Mouse (Mus musculus) activated CD4-positive, CD25-positive, alpha-beta regulatory T cell, adult 4 months (primary cell): ENCODE results near the gene Crls1. TPM values are rescaled to one million over a fixed set of nuclear protein-coding genes. Genes with fewer than 3 reads are reported as not detected.
A peak's percentile ranks its signal among the peaks of the same experiment; 100 is the strongest.

Experiments
- ATAC-seq: one replicate; pipeline ENCODE4 v1.8.0; 2017
- polyA plus RNA-seq, 2 experiments: library from polyadenylated mRNA; unstranded; fragments of 100-300 nt; shearing (Covaris generic); gene quantifications; one replicate each; pipeline ENCODE4 v1.2.1; 2017

Gene Crls1
- polyA plus RNA-seq = 1 to 10 TPM; 2.9 to 3.8 TPM

GRCm38 (mm10) chr2:132846407-132847358 is at the start of gene Crls1:
Gene Crls1, plus strand, starts transcription at chr2:132846666.
- ATAC-seq = peak; percentile 83

- ATAC-seq = no peak
These were observed 43.5 kb upstream of the Crls1 start for GRCm38 (mm10) chr2:132802976-132803375.

- peak; percentile 100 for ATAC-seq
These were observed 30.7 kb upstream of the Crls1 start, which contains the start of the genes Trmt6 and Mcm8 for GRCm38 (mm10) chr2:132815608-132816314. Gene Trmt6, minus strand, starts transcription at chr2:132816055. Gene Mcm8, plus strand, starts transcription at chr2:132816141.

GRCm38 (mm10) chr2:132841071-132841470 is 5.4 kb upstream of the Crls1 start:
- ATAC-seq = no peak

GRCm38 (mm10) chr2:132847581-132847980 is 1.1 kb downstream of the Crls1 start:
- no peak for ATAC-seq

- no peak for ATAC-seq
These were observed 1.9 kb downstream of the Crls1 start for GRCm38 (mm10) chr2:132848361-132848760.

- ATAC-seq = no peak
These were observed 2.7 kb downstream of the Crls1 start for GRCm38 (mm10) chr2:132849141-132849540.

GRCm38 (mm10) chr2:132853051-132853450 is 6.6 kb downstream of the Crls1 start:
- ATAC-seq = no peak

GRCm38 (mm10) chr2:132856333-132856732 is 9.9 kb downstream of the Crls1 start:
- no peak for ATAC-seq

- no peak for ATAC-seq
These were observed 14.0 kb downstream of the Crls1 start for GRCm38 (mm10) chr2:132860435-132860834.

GRCm38 (mm10) chr2:132861456-132861855 is 15.0 kb downstream of the Crls1 start:
- ATAC-seq = no peak

GRCm38 (mm10) chr2:132863325-132863724 is 16.9 kb downstream of the Crls1 start:
- ATAC-seq = no peak

GRCm38 (mm10) chr2:132867521-132867920 is 21.1 kb downstream of the Crls1 start:
- ATAC-seq = no peak

- ATAC-seq = no peak
These were observed 23.2 kb downstream of the Crls1 start for GRCm38 (mm10) chr2:132869682-132870081.

GRCm38 (mm10) chr2:132870286-132870685 is 23.8 kb downstream of the Crls1 start:
- no peak for ATAC-seq

GRCm38 (mm10) chr2:132871663-132872062 is 25.2 kb downstream of the Crls1 start:
- ATAC-seq = no peak

- peak; percentile 79 for ATAC-seq
These were observed 27.3 kb downstream of the Crls1 start for GRCm38 (mm10) chr2:132873657-132874326.

GRCm38 (mm10) chr2:132876991-132877390 is 30.5 kb downstream of the Crls1 start:
- no peak for ATAC-seq

- no peak for ATAC-seq
These were observed 33.0 kb downstream of the Crls1 start for GRCm38 (mm10) chr2:132879261-132880044.

GRCm38 (mm10) chr2:132880844-132881645 is 34.6 kb downstream of the Crls1 start, which contains the start of gene Lrrn4:
Gene Lrrn4, minus strand, starts transcription at chr2:132880891.
- no peak for ATAC-seq
